Mouse (Mus musculus): ENCODE measurements around the gene Slc35g2.
A peak's percentile ranks its signal among the peaks of the same experiment; 100 is the strongest.

Slc35g2 gene

DNA sequence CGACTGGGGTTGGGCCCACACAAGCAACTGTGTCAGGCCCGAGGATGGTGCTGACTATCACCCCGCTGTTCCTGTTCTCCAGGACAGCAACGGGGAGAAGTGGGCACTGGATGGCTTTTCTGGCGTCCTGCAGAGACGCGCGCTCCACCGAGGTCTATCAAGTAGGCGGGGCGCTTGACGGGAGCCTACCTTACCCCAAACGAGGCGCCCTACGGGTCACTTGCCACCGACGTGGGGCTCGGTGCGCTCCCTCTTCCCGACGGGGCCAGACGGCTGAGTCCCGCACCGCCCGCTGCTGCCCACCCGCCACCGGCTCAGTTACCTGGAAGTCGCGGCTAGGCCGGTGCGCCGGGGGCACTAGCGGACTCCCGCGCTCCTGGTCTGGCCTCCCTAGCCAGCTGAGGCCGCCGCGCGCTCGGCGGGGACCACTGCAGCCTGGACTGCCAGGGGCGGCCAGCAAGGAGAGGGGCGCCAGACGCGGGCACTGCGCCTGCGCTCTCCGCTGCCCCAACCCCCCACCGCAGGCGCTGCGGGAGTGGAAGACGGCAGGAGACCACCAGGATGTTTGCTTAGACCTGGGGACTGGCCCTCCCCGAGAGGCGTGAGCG, at the start of gene Slc35g2:
Gene Slc35g2, minus strand, starts transcription at position 465 of the 608 bp plus-strand sequence.
- peak; percentile 83 for DNase-seq (ENCODE audit: low spot score)

DNA sequence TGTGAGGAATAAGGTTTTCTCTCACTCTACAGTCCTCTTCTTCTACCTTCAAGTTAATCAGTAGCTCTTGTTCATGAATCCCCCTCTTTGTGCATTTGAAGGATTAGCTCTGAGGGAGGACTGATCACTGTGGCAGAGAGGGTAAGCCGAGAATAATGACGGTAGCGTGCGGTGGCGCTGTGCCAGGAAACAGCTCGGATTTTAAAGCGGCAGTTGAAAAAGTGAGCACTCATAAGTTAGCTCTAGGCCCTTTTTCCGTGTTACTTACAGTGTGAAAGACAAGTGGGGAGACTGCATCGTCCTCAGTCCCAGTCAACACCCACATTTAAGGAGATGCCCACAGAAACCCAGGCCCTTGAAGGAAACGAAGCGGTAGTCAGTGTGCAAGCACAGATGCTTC, 46.1 kb upstream of the Slc35g2 start:
- peak; percentile 38 for DNase-seq (ENCODE audit: low spot score)

DNA sequence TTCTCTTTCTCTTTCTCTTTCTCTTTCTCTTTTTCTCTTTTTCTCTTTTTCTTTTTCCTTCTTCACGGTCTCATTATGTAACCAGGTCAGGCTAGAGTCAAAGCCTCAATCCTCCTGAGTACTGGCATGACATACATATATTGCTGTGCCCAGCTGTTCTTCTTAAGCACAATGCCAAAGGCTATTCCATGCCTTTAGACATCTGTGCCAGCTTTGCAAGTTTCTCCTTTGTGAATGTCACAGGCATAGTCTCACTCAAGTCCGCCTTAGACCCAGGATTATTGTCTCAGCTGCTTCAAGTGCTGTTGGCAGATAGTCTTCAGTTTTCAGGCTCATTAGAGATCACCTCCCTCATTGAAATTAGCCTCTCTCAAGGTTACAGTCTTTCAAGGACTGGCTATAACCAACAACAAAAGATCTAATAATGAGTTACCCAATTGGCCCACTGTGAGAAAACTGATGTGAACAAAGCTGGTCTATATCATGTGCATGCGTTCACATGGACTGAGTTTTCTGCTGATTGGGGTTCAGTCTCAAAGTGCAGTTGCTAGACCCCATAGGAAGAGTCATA, 42.7 kb upstream of the Slc35g2 start:
- DNase-seq (ENCODE audit: low spot score): no peak

DNA sequence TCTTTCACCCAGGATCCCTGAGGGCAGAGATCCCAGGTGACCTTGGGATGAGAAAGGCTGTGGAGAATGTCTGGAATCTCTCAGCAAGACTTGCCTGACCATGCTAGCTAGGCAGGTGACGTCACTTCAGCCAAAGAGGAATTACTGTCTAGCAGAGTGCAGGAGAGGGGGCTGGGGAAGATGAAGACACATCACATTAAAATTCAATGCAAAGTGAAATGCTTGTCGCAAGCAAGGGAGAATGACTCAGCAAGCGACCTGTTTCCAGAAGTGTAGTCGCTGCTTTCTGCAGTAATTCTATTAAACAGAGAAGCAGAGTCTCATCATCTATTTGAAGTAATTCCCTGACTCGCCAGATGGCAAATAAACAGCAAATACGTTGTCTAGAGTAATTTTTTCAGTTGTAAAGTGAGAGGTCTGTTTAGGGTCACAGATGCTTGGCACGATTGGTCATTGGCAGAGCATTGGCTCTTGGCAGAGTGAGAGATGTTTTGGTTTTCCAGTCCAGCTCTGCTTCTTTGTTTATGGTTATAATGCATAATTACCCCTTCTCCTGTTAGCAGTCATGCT, 35.2 kb upstream of the Slc35g2 start:
- DNase-seq (ENCODE audit: low spot score): peak; percentile 34

DNA sequence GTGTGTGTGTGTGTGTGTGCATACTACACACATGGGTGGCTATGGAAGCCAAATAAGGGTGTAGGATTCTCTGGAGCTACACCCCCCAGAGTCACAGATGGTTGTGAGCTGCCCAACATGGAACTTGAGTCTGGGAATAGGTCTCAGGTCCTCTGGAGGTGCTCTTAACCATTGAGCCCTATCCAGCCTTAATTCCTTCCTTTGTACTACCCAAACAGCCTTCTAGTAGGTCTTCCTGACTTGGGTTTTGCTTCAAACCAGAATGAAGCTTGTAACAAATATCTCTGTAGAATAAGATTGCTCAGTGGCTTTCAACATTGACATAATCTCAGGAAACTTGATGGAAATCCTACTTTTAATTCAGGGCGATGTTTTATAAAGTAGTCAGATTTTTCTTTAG, 34.6 kb upstream of the Slc35g2 start:
- DNase-seq (ENCODE audit: low spot score): no peak

DNA sequence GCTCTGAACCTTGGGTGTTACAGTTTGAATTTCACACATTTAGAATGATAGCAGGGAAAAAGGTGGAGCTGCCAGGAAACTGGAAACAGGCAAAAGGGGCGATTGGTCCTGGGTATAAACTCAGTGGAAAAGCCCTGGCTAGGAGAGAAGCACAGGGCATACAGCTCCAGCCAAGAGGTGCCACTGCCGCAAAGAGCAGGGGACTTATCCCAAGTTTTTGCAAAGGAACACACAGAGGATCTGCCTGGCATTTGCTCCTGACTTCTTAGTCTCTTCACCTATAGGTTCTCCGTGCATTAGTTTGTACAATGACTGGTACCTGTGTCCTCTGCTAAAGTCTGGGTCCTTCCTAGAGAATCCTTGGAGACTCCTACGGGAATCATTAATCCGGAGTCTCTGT, 32.3 kb upstream of the Slc35g2 start:
- DNase-seq (ENCODE audit: low spot score): no peak

DNA sequence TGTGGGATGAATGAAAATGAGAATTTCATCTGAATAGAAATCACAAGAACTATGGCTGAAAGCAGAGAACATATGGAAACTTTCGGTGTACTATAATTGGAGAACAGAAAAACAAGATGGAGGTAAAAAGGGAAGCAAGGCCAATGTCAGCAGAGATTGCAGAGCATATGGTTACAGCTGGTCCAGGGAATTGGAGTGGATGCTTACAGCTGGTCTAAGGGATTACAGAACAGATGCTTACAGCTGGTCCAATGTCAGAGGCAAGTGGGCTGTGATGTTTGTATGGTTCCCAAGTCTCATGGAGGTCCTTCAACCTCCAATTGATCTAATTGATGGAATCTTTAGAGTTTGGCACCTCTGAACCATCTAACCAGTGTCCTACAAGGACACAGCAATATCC, 31.2 kb upstream of the Slc35g2 start:
- no peak for DNase-seq (ENCODE audit: low spot score)

DNA sequence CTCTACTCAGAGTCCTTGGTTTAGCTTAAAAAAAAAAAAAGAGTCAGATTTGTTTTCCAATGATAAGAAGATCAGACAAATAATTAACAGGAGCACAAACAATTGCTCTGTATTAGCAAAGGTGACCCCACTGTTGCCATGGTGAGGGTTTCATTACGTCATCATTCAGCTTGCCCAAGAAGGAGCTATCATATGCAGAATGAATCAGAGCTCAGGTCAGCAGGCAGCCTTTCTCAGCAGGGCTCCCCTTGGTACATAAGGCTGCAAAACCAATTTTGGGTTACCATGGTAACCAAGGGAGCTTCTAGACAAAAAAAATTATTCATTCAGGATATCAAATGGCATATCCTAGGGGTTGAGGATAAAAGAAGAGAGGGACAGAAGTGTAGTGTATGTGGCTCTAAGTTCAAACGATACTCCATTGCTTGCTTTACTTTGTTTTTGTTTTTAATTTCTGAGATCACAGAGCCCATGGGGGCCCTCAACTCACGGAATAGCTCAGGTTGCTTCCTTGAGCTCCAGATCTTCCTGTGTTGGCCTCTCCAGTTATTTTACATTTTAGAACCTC, 29.0 kb upstream of the Slc35g2 start:
- DNase-seq (ENCODE audit: low spot score): peak; percentile 35

DNA sequence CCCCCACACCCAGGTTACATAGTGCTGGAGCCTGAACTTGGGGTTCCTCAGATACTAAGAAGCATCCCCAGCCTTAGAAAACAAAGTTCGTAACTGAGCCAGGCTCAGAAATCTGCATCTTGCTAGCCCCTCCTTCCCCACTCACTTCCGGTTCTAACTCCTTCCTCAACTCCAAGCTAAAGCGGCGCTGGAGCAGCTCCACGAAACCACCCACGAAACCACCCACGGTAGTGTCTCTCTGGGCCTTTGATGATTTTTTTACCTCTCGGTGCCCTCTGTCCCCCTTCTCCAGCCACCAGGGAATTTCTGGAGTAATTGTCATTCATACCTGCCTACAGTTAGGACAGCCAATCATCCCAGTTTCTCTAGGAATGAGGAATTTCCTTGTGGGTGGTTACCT, 26.7 kb upstream of the Slc35g2 start, which contains the start of gene Stag1:
Gene Stag1, plus strand, starts transcription at position 253 of the 400 bp plus-strand sequence.
- DNase-seq (ENCODE audit: low spot score): no peak

DNA sequence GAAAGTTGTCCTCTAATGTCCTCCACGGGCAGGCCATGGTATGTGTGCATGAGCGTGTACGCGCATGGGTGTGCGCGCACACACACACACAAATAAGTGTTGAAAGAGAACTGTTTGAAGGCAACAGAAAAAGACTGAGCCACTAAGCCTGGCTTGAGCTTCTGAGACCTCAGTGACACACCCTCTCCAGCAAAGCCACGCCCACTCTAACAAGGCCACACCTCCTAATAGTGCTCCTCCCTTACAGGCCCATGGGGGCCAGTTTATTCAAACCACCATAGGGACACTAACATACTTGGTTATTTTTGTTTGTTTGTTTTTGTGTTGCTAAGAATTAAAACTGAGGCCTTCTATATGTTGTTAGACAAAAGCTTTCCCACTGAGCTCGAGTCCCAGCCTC, 25.4 kb upstream of the Slc35g2 start:
- no peak for DNase-seq (ENCODE audit: low spot score)

DNA sequence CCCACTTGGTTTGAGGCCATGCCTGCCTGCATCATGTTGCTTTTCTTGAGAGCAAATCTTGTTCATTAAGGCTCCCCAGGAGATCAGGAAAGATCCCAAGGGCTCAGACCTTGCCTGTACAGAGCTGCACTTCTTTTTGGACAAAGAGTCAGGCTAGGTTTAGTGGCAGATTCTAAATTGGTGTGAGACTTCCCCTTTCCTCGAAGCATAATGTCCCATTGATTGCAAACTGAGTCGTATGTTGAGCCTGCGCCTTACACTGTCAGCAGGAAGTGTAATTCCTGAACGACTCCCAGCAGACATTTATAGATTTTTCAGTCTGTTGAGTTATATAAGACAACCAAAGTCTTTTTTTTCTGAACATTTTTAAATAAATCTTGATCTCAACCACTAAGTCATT, 19.6 kb upstream of the Slc35g2 start:
- no peak for DNase-seq (ENCODE audit: low spot score)

DNA sequence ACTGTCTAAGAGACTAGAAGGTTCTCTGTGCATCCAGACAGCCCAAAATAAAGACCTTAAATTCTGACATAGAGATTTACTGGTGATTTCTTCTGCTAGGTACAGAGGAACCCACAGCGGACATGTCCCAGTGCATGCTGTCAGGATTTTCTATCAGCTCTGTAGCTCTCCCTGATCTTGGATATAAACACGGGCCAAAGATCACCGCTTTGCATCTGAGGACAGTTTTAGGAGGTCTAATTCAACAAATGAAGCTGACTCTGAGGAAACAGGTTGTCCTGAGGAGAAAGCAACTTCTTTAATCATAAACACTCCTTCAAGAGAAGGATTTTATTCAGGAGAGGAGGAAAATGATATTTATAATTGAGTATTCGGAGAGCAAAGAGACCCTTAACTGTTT, 13.1 kb upstream of the Slc35g2 start:
- DNase-seq (ENCODE audit: low spot score): no peak

DNA sequence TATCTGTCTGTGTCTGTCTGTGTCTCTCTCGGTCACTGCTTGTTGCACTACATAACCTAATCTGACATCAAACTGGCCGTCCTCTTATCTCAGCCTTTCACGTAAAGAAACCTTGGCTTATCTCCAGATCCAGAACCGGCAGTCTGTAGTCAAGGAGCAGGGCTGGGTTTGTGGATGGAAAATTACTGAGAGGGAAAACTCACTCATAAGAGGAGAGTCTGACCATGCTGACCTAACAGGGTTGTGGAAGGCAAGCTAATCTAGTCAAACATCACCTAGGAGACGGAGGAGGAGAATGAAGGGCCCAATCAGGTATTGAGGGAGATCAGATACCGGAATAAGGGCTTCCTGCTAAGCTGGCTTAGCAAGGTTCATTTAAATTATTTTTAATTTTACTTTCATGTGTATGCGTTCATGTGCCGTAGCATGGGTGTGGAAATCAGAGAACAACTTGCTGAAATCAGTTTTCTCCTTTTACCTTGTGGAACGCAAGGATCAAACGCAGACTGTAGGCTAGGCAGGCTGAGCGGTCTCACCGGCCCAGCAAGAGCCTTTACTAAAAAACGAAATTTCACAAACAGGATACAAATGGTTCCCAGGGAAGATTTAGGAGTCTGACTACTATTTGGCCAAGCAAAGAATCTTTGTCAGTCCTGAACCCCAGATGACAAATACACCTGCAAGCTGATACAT, 12.1 kb upstream of the Slc35g2 start:
- peak; percentile 25 for DNase-seq (ENCODE audit: low spot score)

DNA sequence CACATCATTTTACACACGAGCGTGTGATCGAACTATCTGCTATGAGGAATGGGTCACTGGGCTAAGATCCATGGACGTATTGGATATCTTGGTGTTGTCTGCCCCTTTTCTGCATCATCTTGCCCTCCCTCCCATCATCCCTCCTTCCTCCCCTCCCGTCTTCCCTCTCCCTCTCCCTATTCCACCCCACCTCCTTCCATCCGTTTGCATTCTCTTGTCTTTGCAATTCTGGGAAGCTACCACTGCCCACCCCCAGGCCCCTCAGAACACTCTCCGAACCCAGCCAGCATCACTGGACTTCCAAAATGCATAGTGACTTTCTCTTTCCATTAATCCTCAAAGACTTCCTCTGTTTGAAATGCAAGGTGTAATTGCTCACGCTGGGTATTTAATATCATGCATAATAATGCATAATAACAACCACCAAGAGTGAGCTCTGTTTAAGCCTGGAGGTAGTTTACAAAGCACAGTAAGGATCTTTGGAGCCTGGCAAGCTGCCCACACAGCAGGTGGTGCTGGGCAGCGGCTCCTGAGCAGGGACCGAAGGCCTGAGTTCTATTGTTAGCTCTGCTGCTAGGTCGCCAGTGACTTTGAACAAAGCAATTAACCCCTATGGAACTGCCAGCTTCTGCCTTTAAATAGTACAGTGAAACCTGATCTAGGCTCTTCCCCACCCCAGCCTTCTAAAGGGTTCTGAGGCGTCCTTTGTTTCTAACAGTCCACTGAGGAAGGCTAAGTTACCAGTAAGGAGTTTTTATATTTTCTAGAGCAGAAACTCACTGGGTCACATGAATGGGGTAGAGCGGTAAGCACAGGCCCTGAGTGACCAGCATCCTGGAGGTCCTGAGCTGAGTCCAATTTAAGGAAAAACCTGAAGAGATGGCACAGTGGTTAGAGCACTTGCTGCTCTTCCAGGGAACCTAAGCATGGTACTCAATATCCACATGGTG, 10.9 kb upstream of the Slc35g2 start:
- DNase-seq (ENCODE audit: low spot score): peak; percentile 83

DNA sequence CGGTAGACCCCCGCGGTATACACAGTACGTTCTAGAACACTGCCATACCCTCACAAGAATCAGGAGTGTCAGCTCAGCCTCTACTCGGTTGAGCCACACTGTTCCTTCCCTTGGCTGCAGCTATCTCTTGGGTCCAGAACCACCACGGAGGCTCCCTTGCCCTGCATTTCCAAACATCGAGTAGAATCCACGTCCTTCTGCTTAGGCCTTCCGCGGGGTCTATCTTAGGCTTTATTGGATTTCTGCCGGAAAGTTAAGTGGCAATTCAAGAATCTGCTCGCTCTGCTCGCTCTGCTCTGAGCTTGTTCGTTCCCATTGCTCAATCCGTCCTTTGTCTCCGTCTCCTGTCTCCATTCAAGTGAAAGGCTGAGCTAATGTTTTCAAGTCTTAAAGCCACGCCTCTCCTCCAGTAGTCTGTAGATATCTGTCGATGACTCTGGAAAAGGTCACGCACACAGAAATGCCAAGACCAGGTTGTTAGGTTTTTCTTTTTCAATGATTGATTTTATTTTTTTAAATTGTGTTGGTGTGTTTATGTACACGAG, 9.4 kb upstream of the Slc35g2 start:
- DNase-seq (ENCODE audit: low spot score): peak; percentile 38

DNA sequence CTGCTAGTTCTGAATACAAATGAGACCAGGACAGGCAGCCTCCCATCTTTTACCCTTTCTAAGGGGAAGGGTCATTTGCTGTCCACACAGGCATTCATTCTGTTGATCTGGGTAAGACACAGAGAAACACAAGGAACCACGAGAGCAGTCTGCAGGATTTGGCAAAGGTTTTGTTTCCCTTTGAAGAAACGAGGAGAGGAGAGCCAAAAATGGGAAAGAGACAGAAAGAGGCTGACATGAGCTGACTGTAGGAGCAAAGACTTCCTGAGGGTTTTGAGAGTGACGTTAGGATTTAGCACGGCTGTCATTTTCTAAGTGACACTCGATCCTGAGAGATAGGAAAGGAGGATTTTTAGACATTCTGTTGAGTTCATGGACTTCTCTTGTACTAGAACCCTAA, 3.1 kb upstream of the Slc35g2 start:
- no peak for DNase-seq (ENCODE audit: low spot score)

DNA sequence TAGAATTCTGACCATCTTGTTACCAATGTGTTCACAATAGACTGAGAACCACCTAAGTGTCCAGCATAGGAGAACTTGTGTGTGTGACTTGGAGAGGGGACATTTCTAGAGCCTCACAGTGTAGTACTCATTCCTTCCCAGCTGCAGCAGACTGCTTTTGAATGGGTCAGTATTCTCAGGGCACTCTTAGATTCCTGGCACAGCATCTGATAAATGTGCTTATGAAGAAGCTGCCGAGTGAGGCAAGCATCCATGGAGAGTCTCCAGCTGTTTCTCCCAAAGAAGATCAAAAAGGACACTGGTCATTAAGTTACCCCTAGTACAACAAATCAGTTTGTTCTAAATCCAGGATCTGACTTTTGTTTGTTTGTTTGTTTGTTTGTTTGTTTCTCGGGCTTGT, 2.4 kb upstream of the Slc35g2 start:
- no peak for DNase-seq (ENCODE audit: low spot score)

DNA sequence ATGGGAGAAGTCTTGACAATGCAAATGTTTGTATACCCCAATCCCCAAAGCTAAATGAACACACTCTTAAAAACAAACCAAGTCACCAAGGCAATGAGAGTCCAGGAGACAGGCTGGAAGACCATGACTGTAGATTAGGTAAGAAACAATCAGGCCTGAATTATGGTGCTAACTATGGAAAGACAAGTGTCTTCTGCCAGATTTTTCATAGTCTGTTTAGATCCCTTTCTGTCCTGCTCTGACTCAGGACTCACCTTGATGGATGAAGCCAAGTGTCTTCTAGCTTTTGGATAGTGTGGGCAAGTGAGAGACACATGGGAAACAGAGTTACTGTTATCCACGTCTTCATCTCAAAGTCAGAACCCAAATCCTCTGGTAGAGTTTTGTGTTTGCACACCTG, 621 bp upstream of the Slc35g2 start:
- no peak for DNase-seq (ENCODE audit: low spot score)

DNA sequence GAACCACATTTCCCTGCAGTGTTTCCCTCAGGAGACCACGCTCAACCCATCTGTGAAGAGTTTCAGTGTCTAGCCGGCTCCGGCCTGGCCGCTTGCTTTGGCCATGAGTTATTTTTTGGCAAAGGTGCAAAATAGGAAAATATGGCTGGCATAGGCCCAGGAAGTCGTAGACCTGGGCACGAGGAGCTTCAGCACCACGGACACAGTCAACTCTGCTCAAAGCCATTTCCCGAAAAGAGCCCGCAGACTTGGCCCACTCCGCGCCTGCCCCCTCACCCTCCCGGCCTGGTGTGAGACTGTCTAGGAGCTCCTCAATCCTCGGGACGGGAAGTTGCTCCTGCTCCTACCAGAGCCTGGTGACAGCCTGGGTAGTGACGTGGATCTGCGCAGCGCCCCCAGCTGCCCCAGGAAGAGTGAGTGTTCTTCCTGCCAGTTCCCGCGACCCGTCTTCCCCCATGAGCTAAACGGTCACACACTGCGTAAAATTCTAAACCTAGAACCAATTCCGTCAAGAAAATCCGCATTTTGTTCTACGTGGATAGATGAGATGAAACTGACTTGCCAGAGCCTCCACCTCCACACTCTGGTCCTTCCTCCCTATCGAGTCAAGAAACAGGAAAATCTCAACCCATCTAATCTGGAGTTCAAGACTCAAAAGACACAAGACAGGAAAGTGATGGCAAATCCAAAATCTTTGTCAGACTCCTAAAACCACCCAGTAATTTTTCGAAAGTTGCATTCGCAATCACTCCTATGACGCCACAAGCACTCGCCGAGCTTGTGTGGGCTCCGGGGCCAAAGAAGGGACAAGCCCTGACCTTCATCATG, 878 bp downstream of the Slc35g2 start:
- DNase-seq (ENCODE audit: low spot score): peak; percentile 53

DNA sequence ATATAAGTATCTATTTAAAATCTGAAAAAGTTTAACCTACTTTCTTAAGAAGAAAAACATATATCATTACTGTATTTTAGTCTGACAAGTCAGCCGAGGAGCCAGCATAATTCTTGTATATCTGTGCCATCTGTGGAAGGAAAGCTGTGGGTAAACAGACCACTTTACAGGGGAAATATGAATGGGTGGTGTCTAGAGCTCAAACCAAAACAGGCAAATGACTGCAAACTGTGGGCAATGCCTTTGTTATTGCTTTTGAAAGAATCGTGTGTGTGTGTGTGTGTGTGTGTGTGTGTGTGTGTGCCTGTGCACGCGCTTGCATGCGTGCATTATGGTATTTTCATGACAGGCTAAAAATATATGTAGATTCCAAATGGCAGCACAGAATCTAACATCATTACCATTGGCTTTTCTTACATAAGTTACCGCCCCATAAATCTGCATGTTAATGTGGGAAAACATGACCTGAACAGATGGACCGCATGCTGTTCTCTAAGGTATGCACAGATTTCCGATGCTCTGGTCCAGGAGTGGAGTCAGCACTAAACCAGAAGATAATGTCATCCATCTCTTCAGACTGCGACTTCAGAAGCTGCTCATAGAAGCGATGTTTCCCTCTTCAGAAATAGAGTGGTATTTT, 10.5 kb downstream of the Slc35g2 start:
- no peak for DNase-seq (ENCODE audit: low spot score)
